Comparison of ENCODE assay signal across 11 mouse cellular contexts in the genomic region with DNA sequence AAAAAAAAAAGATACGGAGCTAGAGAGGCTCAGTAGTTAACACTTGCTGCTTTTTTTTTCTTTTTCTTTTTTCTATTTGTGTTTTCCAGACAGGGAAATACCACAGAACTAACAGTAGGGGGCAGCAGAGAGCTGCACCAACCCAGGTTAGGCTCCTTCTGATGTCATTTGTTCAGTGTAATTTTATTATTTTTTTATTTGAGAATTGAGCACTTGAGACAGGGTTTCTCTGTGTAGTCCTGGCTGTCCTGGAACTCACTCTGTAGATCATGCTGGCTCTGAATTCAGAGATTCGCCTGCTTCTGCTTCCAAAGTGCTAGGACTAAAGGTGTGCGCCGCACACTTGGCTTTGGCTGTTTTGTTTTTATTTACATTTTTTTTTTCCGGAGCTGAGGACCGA. TPM values are rescaled to one million over a fixed set of nuclear protein-coding genes. Genes with fewer than 3 reads are reported as not detected.
A peak's percentile ranks its signal among the peaks of the same experiment; 100 is the strongest.
DNase-seq lines count a peak whose midpoint lies in the region; ATAC-seq and TF ChIP-seq lines count a peak whose summit lies in the region.
"Had no signal": no experiment of that assay in that cellular context is flagged by ENCODE, and none has a peak within 500 bp of the region (broad histone marks: within the 10 kb centered on the region; RNA-seq: fewer than 3 reads in every experiment).

No protein-coding gene starts in this region.

- no peak overlapping the region for H3K4me3 ChIP-seq in heart, postnatal 0 days (ENCODE audit: low read depth, low read length)
- H3K4me3 ChIP-seq in heart, embryonic 12.5 days = no peak overlapping the region
- no peak overlapping the region for H3K4me3 ChIP-seq in testis, adult 2 months (ENCODE audit: control insufficient read depth, low read depth, low read length)
- H3K4me3 ChIP-seq: liver, embryonic 15.5 days had no signal

- 60% methylated on average over 6 of the region's 6 CpGs for WGBS in heart, postnatal 0 days
- WGBS in heart, embryonic 12.5 days = 61% methylated on average over 6 of the region's 6 CpGs

- intact Hi-C loops in left cerebral cortex, postnatal 14 days (cut with DNase I) = loop anchor here (5.0 kb wide), 1 partner anchor 39 kb away; no protein-coding TSS in a partner anchor

- TF ChIP-seq CTCF in heart, postnatal 0 days (IDR thresholded peaks at IDR 0.05; ENCODE audit: low read depth) = peak; percentile 75
- peak; percentile 16; the same call in 1 of the 2 replicates for TF ChIP-seq CTCF in testis, adult 2 months (IDR thresholded peaks at IDR 0.05; ENCODE audit: control insufficient read depth, insufficient read depth, insufficient replicate concordance, low read depth, low read length)

- no peaks in the 10 kb centered on the region for H3K9me3 ChIP-seq in heart, postnatal 0 days (replicated peaks; ENCODE audit: control insufficient read depth, low read length)
- H3K9me3 ChIP-seq in heart, embryonic 12.5 days (replicated peaks) = no peaks in the 10 kb centered on the region
- H3K9me3 ChIP-seq: liver, embryonic 15.5 days had no signal

- H3K27me3 ChIP-seq in heart, postnatal 0 days (ENCODE audit: control insufficient read depth, insufficient read depth, low read length) = no peaks in the 10 kb centered on the region
- no peaks in the 10 kb centered on the region for H3K27me3 ChIP-seq in heart, embryonic 12.5 days (replicated peaks)
- no peaks in the 10 kb centered on the region for H3K27me3 ChIP-seq in testis, adult 2 months (ENCODE audit: control insufficient read depth, insufficient read depth, low read length)
- H3K27me3 ChIP-seq in splenic B cell, adult 2 months (ENCODE audit: control insufficient read depth, insufficient read depth, low read length, poor library complexity, severe bottlenecking) = no peaks in the 10 kb centered on the region
- H3K27me3 ChIP-seq: liver, embryonic 15.5 days had no signal

- H3K9ac ChIP-seq in heart, postnatal 0 days (replicated peaks; ENCODE audit: low read depth, low read length) = no peak overlapping the region
- H3K9ac ChIP-seq in heart, embryonic 12.5 days = no peak overlapping the region
- H3K9ac ChIP-seq: liver, embryonic 15.5 days had no signal

- TF ChIP-seq EP300 in heart, postnatal 0 days (IDR thresholded peaks at IDR 0.05; ENCODE audit: low read depth) = no peak

- ATAC-seq in heart, postnatal 0 days (ENCODE audit: insufficient read depth, low read depth) = no peak
- ATAC-seq in heart, embryonic 12.5 days (ENCODE audit: insufficient number of reproducible peaks, low FRiP score) = no peak

- no peak overlapping the region for H3K27ac ChIP-seq in heart, postnatal 0 days (ENCODE audit: low read depth)
- no peak overlapping the region for H3K27ac ChIP-seq in heart, embryonic 12.5 days (ENCODE audit: poor library complexity, severe bottlenecking)
- no peak overlapping the region for H3K27ac ChIP-seq in testis, adult 2 months (ENCODE audit: control insufficient read depth, insufficient read depth, low read depth, low read length)
- H3K27ac ChIP-seq: liver, embryonic 15.5 days had no signal

- DNase-seq in heart, postnatal 0 days (ENCODE audit: low spot score) = no peak
- DNase-seq in testis, postnatal 10 days (ENCODE audit: low spot score) = no peak
- peak; percentile 29 to 46 for DNase-seq in cerebellum, postnatal 25 days
- DNase-seq in splenic B cell, adult 2 months (ENCODE audit: low read depth, low spot score) = peak; percentile 74
- DNase-seq in left cerebral cortex, postnatal 14 days (ENCODE audit: low spot score in 2 of 2) = no peak
- no peak for DNase-seq in ovary, postnatal 10 days (ENCODE audit: low spot score)

- no peak overlapping the region for H3K4me2 ChIP-seq in heart, postnatal 0 days (ENCODE audit: low read depth, low read length)
- H3K4me2 ChIP-seq in heart, embryonic 12.5 days = no peak overlapping the region
- H3K4me2 ChIP-seq: liver, embryonic 15.5 days had no signal

- H3K36me3 ChIP-seq in heart, postnatal 0 days (replicated peaks; ENCODE audit: control insufficient read depth, insufficient read depth, low read length) = no peaks in the 10 kb centered on the region
- no peaks in the 10 kb centered on the region for H3K36me3 ChIP-seq in heart, embryonic 12.5 days
- H3K36me3 ChIP-seq in testis, adult 2 months (ENCODE audit: control insufficient read depth, insufficient read depth, low read length) = no peaks in the 10 kb centered on the region
- H3K36me3 ChIP-seq in splenic B cell, adult 2 months (ENCODE audit: control insufficient read depth, insufficient read depth, low read length, poor library complexity, severe bottlenecking) = no peaks in the 10 kb centered on the region
- H3K36me3 ChIP-seq: liver, embryonic 15.5 days had no signal

- H3K4me1 ChIP-seq in heart, postnatal 0 days (ENCODE audit: control insufficient read depth, insufficient read depth) = peaks cover 11% of the 10 kb centered on the region; the same call in 1 of the 2 replicates
- H3K4me1 ChIP-seq in heart, embryonic 12.5 days (replicated peaks) = peaks cover 12% of the 10 kb centered on the region
- peaks cover 6% of the 10 kb centered on the region for H3K4me1 ChIP-seq in testis, adult 2 months (ENCODE audit: control insufficient read depth, insufficient read depth, low read length)

- no peak for TF ChIP-seq POLR2A in testis, adult 2 months (IDR thresholded peaks at IDR 0.05; ENCODE audit: control insufficient read depth, low read depth, low read length)

RNA-seq across cellular contexts. Expression of a gene that starts 9.7 kb away (rescaled TPM):
- total RNA-seq in heart, postnatal 0 days (2014; rRNA removed; ENCODE audit: low replicate concordance) = 0.31 TPM in 1 of 2 replicates, not detected in the other
- polyA plus RNA-seq in heart, postnatal 0 days (2015; fragmentation: Nextera tagmentation; extraction: Ambion mirVana) = not detected in 2 replicates
- polyA plus RNA-seq in heart, embryonic 12.5 days (2016; fragmentation: Nextera tagmentation; extraction: Ambion mirVana) = not detected in 2 replicates
- polyA plus RNA-seq in testis, adult 2 months (2012; rRNA removed) = 11.7 and 23.8 TPM in 2 replicates
- under 1 TPM; 0.25 to 0.53 TPM for total RNA-seq in left cerebral cortex, postnatal 14 days (2021)
- total RNA-seq: heart, postnatal 25 days had no signal
- polyA plus RNA-seq: liver, embryonic 15.5 days had no signal

RNA-seq across cellular contexts. Expression of a gene that starts 9.8 kb away (rescaled TPM):
- not detected in 2 replicates for total RNA-seq in heart, postnatal 0 days (2014; rRNA removed; ENCODE audit: low replicate concordance)
- not detected in 2 replicates for polyA plus RNA-seq in heart, postnatal 0 days (2015; fragmentation: Nextera tagmentation; extraction: Ambion mirVana)
- not detected in 2 replicates for polyA plus RNA-seq in heart, embryonic 12.5 days (2016; fragmentation: Nextera tagmentation; extraction: Ambion mirVana)
- polyA plus RNA-seq in testis, adult 2 months (2012; rRNA removed) = 140 and 142 TPM in 2 replicates
- not detected for total RNA-seq in left cerebral cortex, postnatal 14 days (2021)
- total RNA-seq: heart, postnatal 25 days had no signal
- polyA plus RNA-seq: liver, embryonic 15.5 days; small intestine, adult 2 months had no signal

RNA-seq across cellular contexts. Expression of a gene that starts 57.1 kb away (rescaled TPM):
- total RNA-seq in heart, postnatal 0 days (2014; rRNA removed; ENCODE audit: low replicate concordance) = 11.2 and 31.7 TPM in 2 replicates
- 153 and 174 TPM in 2 replicates for polyA plus RNA-seq in heart, postnatal 0 days (2015; fragmentation: Nextera tagmentation; extraction: Ambion mirVana)
- polyA plus RNA-seq in heart, embryonic 12.5 days (2016; fragmentation: Nextera tagmentation; extraction: Ambion mirVana) = 331 and 337 TPM in 2 replicates
- 5.1 and 5.7 TPM in 2 replicates for polyA plus RNA-seq in testis, adult 2 months (2012; rRNA removed)
- total RNA-seq in left cerebral cortex, postnatal 14 days (2021) = 100 to 1,000 TPM; 146 to 149 TPM

Comparison
In these comparisons a context has a peak if more than half of its experiments do, and no peak if none do; other contexts are left out.
1. DNase-seq: peak in cerebellum, postnatal 25 days (2 of 2) and splenic B cell, adult 2 months (single experiment); none in heart, postnatal 0 days (single experiment), testis, postnatal 10 days (single experiment), left cerebral cortex, postnatal 14 days (0 of 2) and ovary, postnatal 10 days (single experiment).
2. RNA of a gene that starts 9.7 kb away (polyA plus RNA-seq): 11.7 to 23.8 TPM in testis, adult 2 months; not detected in heart, postnatal 0 days and not detected in heart, embryonic 12.5 days; every median in the first group is over 10 times any median in the second.
3. RNA of a gene that starts 9.8 kb away (polyA plus RNA-seq): 140 to 142 TPM in testis, adult 2 months; not detected in heart, postnatal 0 days and not detected in heart, embryonic 12.5 days; every median in the first group is over 100 times any median in the second.
4. RNA of a gene that starts 57.1 kb away (polyA plus RNA-seq): 331 to 337 TPM in heart, embryonic 12.5 days and 153 to 174 TPM in heart, postnatal 0 days; 5.1 to 5.7 TPM in testis, adult 2 months; every median in the first group is over 10 times any median in the second.